11 mouse cellular contexts compared by ENCODE assay signal in genomic region chr2:103576371-103576770, GRCm38 (mm10).
"Had no signal": no experiment of that assay in that cellular context is flagged by ENCODE, and none has a peak within 500 bp of the region (broad histone marks: within the 10 kb centered on the region; RNA-seq: fewer than 3 reads in every experiment).

No protein-coding gene starts in this region.

- H3K27ac ChIP-seq: kidney, embryonic 15.5 days; limb, embryonic 15.5 days; liver, embryonic 13.5 days; midbrain, embryonic 12.5 days had no signal

- H3K27me3 ChIP-seq: kidney, embryonic 15.5 days; limb, embryonic 15.5 days; midbrain, embryonic 12.5 days had no signal

- ATAC-seq: midbrain, embryonic 16.5 days had no signal

- H3K9me3 ChIP-seq: kidney, embryonic 15.5 days; limb, embryonic 15.5 days; liver, embryonic 13.5 days; midbrain, embryonic 12.5 days had no signal

- H3K36me3 ChIP-seq: kidney, embryonic 15.5 days; limb, embryonic 15.5 days; liver, embryonic 13.5 days; midbrain, embryonic 12.5 days had no signal

- H3K4me2 ChIP-seq: kidney, embryonic 15.5 days; limb, embryonic 15.5 days; liver, embryonic 13.5 days; midbrain, embryonic 12.5 days had no signal

- H3K4me3 ChIP-seq: kidney, embryonic 15.5 days; limb, embryonic 15.5 days; liver, embryonic 13.5 days; midbrain, embryonic 12.5 days had no signal

- H3K9ac ChIP-seq: kidney, embryonic 15.5 days; limb, embryonic 15.5 days; liver, embryonic 13.5 days; midbrain, embryonic 12.5 days had no signal

- DNase-seq: kidney, postnatal 14 days; liver, embryonic 13.5 days; lung, adult 18-20 months; right cerebral cortex, adult 18-20 months; right cerebral cortex, postnatal 25 days; thymus, adult 18-20 months; thymus, postnatal 14 days had no signal
